Mouse (Mus musculus) embryonic facial prominence, embryonic 11.5 days (tissue): ENCODE data around the gene Eif2b1. TPM values are rescaled to one million over a fixed set of nuclear protein-coding genes. Genes with fewer than 3 reads are reported as not detected.

Experiments used
- ATAC-seq: fragments of 200-750 bp; cut with Nextera tagmentation; replicated peaks from 2 replicates; pipeline ENCODE4 v1.8.0; 2017; ENCODE audit warnings: low read depth; ENCODE audit not compliant: insufficient number of reproducible peaks, low FRiP score, low TSS enrichment
- DNase-seq: peaks from one replicate; pipeline ENCODE4 v3.0.0-alpha.2; 2015; ENCODE audit warnings: low spot score
- H3K27ac ChIP-seq: fragments of 300-500 bp; sonication (generic); replicated peaks from 2 replicates; pipeline ENCODE4 v1.5.1; 2014; ENCODE audit warnings: mild to moderate bottlenecking, low read depth, low read length, control low read depth
- H3K27me3 ChIP-seq: fragments of 300-500 bp; sonication (generic); 2 replicates; pipeline ENCODE4 v1.6.1; 2014; ENCODE audit warnings: mild to moderate bottlenecking, low read length, moderate library complexity, mixed read lengths; ENCODE audit not compliant: control insufficient read depth, insufficient read depth
- H3K36me3 ChIP-seq: fragments of 300-500 bp; sonication (generic); replicated peaks from 2 replicates; pipeline ENCODE4 v1.6.1; 2014; ENCODE audit warnings: low read depth, mild to moderate bottlenecking, low read length, moderate library complexity, mixed read lengths; ENCODE audit not compliant: control insufficient read depth, insufficient read depth
- H3K4me1 ChIP-seq: fragments of 300-500 bp; sonication (generic); 2 replicates; pipeline ENCODE4 v1.6.1; 2014; ENCODE audit warnings: low read length, mixed read lengths; ENCODE audit not compliant: control insufficient read depth, insufficient read depth
- H3K4me2 ChIP-seq: fragments of 300-500 bp; sonication (generic); 2 replicates; pipeline ENCODE4 v1.6.1; 2014; ENCODE audit warnings: low read depth, mild to moderate bottlenecking, control low read depth, low read length, moderate library complexity
- H3K4me3 ChIP-seq: fragments of 300-500 bp; sonication (generic); 2 replicates; pipeline ENCODE4 v1.5.1; 2014; ENCODE audit warnings: low read depth, low read length, control low read depth
- H3K9ac ChIP-seq: fragments of 300-500 bp; sonication (generic); replicated peaks from 2 replicates; pipeline ENCODE4 v1.6.1; 2014; ENCODE audit warnings: mild to moderate bottlenecking, control low read depth, low read length
- H3K9me3 ChIP-seq: fragments of 300-500 bp; sonication (generic); replicated peaks from 2 replicates; pipeline ENCODE4 v1.6.1; 2016; ENCODE audit warnings: mild to moderate bottlenecking, low read length, inconsistent platforms, mixed read lengths; ENCODE audit not compliant: control insufficient read depth
- WGBS: fragments of 180-500 bp; shearing (Covaris S2); extraction: QIAGEN DNeasy Blood & Tissue Kit; methylation state at CpG from one replicate; pipeline ENCODE4 v1.1.7; 2014; 5-methylcytosine and 5-hydroxymethylcytosine counted together
- polyA plus RNA-seq: library from polyadenylated mRNA; unstranded; fragments of >200 nt; fragmentation: Nextera tagmentation; extraction: Ambion mirVana; gene quantifications from 2 replicates; pipeline ENCODE4 v1.2.1, GENCODE M21; 2014

The Eif2b1 gene
- polyA plus RNA-seq, 1 experiment from 2014 or later, result 95.1 TPM

GRCm38 (mm10) chr5:124531583-124531930 lies 47.4 kb downstream of the Eif2b1 start:
- Histone ChIP-seq H3K36me3 (no peaks in the 10 kb centered on the region), H3K4me2 (peak overlapping the region; percentile 86), H3K9me3 (no peaks in the 10 kb centered on the region), H3K27me3 (no peaks in the 10 kb centered on the region), H3K9ac (peak overlapping the region; percentile 53), H3K4me1 (peaks cover 4% of the 10 kb centered on the region; the same call in 1 of the 2 replicates), H3K4me3 (peak overlapping the region; percentile 66), H3K27ac (peak overlapping the region; percentile 53)
- 11% methylated on average over 14 of the region's 14 CpGs for WGBS
- DNase-seq, result no peak
- peak; percentile 75; the same call in 1 of the 2 replicates for ATAC-seq

- DNase-seq (peak; percentile 94), ATAC-seq (peak; percentile 89)
- under 1% methylated on average over 77 of the region's 96 CpGs for WGBS
- peak within 1 kb of the TSS; percentile 86 for H3K4me2 ChIP-seq
- no peaks in the 10 kb centered on the region for H3K27me3 ChIP-seq
- H3K9ac ChIP-seq, result peak within 1 kb of the TSS; percentile 72
- H3K9me3 ChIP-seq, result no peaks in the 10 kb centered on the region
- H3K4me1 ChIP-seq, result peaks cover 4% of the 10 kb centered on the region; the same call in 1 of the 2 replicates
- H3K36me3 ChIP-seq, result no peaks in the 10 kb centered on the region
- H3K27ac ChIP-seq, result peak within 1 kb of the TSS; percentile 53
- peak within 1 kb of the TSS; percentile 66 for H3K4me3 ChIP-seq
These were observed 48.0 kb downstream of the Eif2b1 start, which contains the start of gene Rilpl1 for GRCm38 (mm10) chr5:124530655-124531582. Gene Rilpl1, minus strand, starts transcription at chr5:124531391.

GRCm38 (mm10) chr5:124529697-124530096 lies 49.2 kb downstream of the Eif2b1 start:
- Histone ChIP-seq H3K9ac (peak overlapping the region; percentile 29; the same call in 1 of the 2 replicates), H3K4me1 (peaks cover 4% of the 10 kb centered on the region; the same call in 1 of the 2 replicates), H3K27ac (no peak overlapping the region), H3K4me2 (peak overlapping the region; percentile 86), H3K9me3 (no peaks in the 10 kb centered on the region), H3K36me3 (no peaks in the 10 kb centered on the region), H3K27me3 (no peaks in the 10 kb centered on the region), H3K4me3 (peak overlapping the region; percentile 66)
- no peak for ATAC-seq
- WGBS, result 41% methylated on average over 8 of the region's 8 CpGs
- no peak for DNase-seq

GRCm38 (mm10) chr5:124529191-124529651 lies 49.7 kb downstream of the Eif2b1 start:
- Histone ChIP-seq H3K4me1 (peaks cover 4% of the 10 kb centered on the region; the same call in 1 of the 2 replicates), H3K27ac (no peak overlapping the region), H3K27me3 (no peaks in the 10 kb centered on the region), H3K9me3 (no peaks in the 10 kb centered on the region), H3K4me3 (peak overlapping the region; percentile 66), H3K9ac (peak overlapping the region; percentile 51), H3K36me3 (no peaks in the 10 kb centered on the region), H3K4me2 (peak overlapping the region; percentile 86)
- ATAC-seq (no peak), DNase-seq (peak; percentile 4)
- 10% methylated on average over 8 of the region's 8 CpGs for WGBS

GRCm38 (mm10) chr5:124528791-124529190 lies 50.1 kb downstream of the Eif2b1 start:
- Histone ChIP-seq H3K4me1 (peaks cover 4% of the 10 kb centered on the region; the same call in 1 of the 2 replicates), H3K27me3 (no peaks in the 10 kb centered on the region), H3K4me3 (peak overlapping the region; percentile 66), H3K4me2 (peak overlapping the region; percentile 86), H3K36me3 (no peaks in the 10 kb centered on the region), H3K9ac (peak overlapping the region; percentile 51), H3K27ac (no peak overlapping the region), H3K9me3 (no peaks in the 10 kb centered on the region)
- WGBS, result 32% methylated on average over 9 of the region's 9 CpGs
- ATAC-seq (no peak), DNase-seq (no peak)

GRCm38 (mm10) chr5:124528351-124528750 lies 50.6 kb downstream of the Eif2b1 start:
- H3K27ac ChIP-seq, result no peak overlapping the region
- no peak overlapping the region for H3K4me3 ChIP-seq
- H3K36me3 ChIP-seq, result no peaks in the 10 kb centered on the region
- no peak for DNase-seq
- peak overlapping the region; percentile 26 for H3K4me2 ChIP-seq
- peak overlapping the region; percentile 51 for H3K9ac ChIP-seq
- H3K9me3 ChIP-seq, result no peaks in the 10 kb centered on the region
- peaks cover 4% of the 10 kb centered on the region; the same call in 1 of the 2 replicates for H3K4me1 ChIP-seq
- WGBS, result 71% methylated on average over 4 of the region's 4 CpGs
- no peaks in the 10 kb centered on the region for H3K27me3 ChIP-seq
- no peak for ATAC-seq

- WGBS, result 95% methylated on average over 5 of the region's 5 CpGs
- Histone ChIP-seq H3K27ac (no peak overlapping the region), H3K9ac (no peak overlapping the region), H3K27me3 (no peaks in the 10 kb centered on the region), H3K4me3 (no peak overlapping the region), H3K4me1 (no peaks in the 10 kb centered on the region; the same call in 1 of the 2 replicates), H3K36me3 (no peaks in the 10 kb centered on the region), H3K9me3 (no peaks in the 10 kb centered on the region), H3K4me2 (no peak overlapping the region)
- DNase-seq (no peak), ATAC-seq (no peak)
These were observed 54.0 kb downstream of the Eif2b1 start for GRCm38 (mm10) chr5:124524943-124525342.

- Histone ChIP-seq H3K27ac (no peak overlapping the region), H3K9me3 (no peaks in the 10 kb centered on the region), H3K27me3 (no peaks in the 10 kb centered on the region), H3K9ac (no peak overlapping the region), H3K4me1 (no peaks in the 10 kb centered on the region), H3K36me3 (no peaks in the 10 kb centered on the region), H3K4me2 (no peak overlapping the region), H3K4me3 (no peak overlapping the region)
- ATAC-seq (no peak), DNase-seq (no peak)
- 90% methylated on average over 8 of the region's 8 CpGs for WGBS
These were observed 55.9 kb downstream of the Eif2b1 start for GRCm38 (mm10) chr5:124523032-124523431.
